Mouse (Mus musculus) retina, adult 2 months (tissue): Measurements from ENCODE around the gene Slc25a3.

Experiments
- DNase-seq: peaks from one replicate; pipeline ENCODE4 v3.0.0-alpha.2; 2012; ENCODE audit warnings: low read depth, low spot score

Gene Slc25a3

DNA sequence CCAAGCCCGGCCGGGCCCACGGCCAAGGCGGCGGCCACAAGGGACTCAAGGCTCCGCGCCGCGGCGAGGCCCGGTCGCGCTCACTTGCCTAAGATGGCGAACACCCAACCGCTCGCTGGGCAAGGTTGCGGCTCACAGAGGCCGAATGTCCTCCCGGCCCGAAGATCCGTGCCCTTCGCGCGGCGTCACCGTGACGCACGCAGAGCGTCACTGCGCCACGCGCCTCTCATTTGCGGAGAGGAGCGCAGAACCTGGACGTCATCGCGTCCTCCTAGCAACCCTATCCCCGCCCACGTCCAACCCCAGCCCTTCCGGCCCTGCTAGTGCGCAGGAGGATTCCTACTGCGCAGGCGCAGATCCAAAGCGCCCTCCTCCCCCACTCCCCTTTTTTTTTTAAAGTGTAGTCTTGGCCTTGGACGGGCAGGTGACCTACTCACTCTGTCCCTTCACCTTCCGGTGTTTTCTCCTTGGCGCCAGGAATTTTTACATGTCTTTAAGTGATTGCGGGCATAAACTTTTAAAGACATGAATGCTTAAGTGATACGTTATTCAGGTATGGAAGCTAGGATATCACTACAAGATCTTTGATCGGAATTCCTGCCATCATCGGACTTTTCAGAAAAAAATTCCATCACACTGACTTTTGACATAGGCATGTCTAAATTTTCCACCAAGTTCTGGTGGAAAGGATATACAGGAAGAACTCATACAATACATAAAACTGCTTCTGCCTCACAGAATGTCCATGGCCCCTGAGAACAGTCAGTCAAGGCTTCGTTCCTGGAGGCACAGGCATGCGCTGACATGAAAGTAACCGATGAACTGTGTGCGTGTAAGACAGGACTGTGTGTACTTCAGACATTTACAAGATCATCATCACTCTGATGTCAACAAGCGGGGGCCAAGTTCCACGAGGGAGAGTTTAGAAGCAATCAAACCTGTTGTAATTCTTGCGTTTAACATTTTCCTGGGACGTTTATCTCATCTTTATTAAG lies at the start of gene Slc25a3:
Gene Slc25a3 (minus strand): TSS at position 232 of the 995 bp plus-strand sequence.
- DNase-seq: peak; percentile 97

DNA sequence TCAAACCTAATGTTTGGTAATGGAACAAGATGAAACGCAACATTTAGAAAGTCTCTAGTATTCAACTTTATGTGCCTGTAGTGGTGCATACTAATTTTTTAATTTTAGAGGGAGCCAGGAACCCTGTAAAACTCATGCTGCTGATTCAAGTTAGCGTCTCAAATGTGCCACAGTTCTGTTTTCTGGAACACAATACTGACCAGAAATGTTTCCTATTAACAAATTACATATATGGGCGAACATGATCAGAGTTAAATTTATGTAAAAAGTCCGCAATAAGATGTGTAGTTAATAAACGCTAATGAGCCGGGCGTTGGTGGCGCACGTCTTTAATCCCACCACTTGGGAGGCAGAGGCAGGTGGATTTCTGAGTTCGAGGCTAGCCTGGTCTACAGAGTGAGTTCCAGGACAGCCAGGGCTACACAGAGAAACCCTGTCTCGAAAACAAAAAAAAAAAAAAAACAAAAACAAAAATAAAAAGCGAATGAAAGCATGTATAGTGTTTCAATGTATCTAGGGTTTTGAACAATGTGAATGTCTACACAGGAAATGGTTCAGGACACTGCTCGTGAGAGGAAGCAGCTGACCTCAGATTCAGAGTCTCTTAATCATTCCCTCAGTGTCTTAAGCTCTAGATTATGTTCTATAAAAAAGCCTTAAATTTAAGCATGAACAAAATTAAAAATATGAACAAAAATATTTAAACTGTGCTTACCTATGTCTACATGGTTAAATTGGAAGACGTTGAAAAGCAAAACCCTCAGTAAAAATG lies 48.7 kb upstream of the Slc25a3 start:
- no peak for DNase-seq

DNA sequence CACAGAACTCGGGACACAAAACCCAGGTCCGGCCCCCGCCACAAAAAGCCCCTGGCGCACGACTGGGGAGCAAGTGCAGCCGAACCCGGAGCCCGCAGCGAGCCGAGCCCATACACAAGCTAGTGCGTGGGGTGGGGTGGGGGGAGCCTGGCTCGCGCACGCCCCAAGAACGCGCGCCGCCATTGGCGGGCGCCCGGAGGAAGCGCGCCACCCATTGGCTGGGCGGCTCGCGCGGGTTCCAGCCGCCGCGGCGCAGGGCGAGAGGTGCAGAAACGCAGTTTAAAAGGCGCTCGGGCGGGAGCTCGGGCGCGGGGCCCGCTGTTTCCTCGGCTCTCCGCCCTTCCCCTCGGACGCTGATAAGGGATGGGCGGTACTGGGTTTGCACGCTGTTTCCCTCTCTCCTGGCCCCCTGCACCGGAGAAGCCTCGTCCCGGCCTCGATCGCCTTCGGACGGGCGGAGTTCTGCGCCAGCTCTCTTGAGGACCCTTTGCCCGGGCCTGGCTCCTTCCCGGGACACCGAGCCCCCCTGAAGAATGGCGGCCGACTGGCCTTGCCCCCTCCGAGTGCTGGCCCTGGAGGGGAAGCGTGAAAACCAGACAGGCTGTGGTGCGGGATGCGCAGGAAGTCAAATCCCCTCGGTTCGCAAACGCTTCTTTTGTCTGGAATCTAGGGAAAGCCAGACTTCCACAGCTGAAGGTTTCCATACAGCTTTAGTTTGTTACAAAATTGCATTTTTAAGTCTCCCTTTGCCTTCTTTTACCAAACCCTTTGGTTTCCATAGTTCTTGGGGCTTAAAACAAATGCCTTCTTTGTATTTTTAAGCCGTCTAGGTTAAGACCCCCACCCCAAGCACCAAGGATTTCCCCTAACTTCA lies 47.8 kb upstream of the Slc25a3 start:
- DNase-seq: peak; percentile 84

DNA sequence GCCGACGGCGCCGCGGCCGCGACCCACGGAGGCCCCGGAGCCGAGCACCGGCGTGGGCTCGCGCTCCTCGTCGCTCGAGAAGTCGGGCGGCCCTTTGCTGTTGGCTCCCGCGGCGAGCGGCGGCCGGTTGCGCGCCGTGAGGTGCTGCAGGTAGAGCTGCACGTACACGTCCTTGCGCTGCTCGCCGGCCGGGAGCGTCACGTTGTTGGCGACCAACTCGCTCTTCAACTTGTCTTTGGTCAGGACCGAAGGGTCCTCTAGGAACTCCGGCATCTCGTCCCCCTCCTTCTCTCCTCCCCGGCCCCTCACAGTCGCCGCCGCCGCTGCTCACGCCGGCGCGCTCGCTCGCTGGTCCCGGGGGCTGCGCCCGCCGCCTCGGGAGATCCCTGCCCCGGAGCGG lies 47.2 kb upstream of the Slc25a3 start:
- no peak for DNase-seq

DNA sequence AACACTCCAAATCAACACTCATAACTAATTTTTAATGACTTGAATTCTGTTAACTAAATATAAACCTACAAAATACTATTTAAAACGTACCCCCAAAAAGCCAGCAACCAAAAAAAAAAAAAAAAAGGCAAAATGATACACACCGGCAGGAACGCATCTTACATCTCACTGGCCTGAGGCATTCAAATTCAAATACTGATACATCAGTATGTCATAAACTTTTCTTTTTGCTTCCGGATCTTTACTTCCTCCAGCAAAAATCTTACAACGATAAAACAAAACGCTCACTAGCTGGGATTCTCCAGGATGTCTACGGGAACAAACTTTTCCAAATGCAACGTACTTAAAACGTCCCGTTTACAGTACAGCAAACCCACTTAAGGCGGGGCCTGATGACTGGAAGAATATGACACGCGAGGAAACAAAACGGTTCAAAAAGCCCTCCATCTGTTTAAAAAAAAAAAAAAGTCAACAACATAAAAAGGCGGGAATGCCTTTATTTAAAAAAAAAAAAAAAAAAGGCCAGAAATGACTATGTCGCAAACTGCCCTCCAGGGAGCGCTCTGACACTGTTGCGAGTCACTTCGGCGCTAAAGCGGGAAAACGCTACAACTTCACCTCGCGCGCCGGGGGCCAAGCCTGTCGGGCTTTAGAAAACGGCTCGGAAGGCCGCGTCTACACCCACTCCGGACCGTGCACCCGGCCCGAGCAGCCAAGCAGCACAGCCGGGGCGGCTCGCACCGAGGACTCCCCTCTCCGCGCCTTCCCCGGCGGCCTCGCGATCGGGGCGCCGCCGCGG lies 46.5 kb upstream of the Slc25a3 start:
- no peak for DNase-seq

DNA sequence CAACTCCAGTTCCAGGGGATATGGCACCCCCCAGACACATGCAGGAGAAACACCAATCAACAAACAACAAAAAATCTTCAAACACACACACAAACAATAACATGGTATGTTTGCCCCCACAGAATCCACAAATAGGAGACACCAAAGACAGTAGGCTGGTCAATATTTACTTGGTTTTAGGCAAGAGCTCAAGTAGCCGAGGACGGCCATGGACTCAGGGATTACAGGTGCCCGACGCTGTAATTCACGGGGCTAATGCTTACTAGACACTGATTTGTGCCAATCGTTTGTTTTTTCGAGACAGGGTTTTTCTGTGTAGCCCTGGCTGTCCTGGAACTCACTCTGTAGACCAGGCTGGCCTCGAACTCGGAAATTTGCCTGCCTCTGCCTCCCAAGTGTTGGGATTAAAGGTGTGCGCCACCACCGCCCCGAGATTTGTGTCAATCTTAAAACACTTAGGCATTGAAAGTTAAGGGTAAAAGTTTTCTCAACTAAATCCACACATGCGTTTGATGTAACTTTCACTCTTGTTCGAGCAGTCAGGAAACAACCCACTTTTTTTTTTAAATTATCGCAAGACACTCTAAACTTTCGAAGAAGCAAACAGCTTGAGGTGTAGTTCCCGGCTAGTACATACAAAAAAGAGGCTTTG lies 45.7 kb upstream of the Slc25a3 start:
- no peak for DNase-seq

DNA sequence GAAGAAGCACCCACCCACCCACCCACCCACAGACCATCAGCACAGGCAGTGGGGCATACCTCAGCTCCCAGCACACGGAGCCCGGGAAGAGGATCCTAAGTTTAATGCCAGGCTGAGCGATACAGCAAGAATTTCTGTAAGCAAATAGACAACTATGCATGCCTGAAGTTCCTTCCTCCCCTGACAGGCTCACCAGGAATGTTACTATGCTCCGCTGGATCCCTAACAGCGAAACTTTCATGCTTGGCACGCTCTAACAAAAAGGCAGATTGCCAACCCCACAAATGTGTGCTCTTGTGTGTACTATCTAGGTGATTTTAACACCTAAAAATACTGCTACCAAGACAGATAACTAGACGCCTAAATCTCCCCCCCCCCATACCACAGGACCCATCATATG lies 43.5 kb upstream of the Slc25a3 start:
- no peak for DNase-seq

DNA sequence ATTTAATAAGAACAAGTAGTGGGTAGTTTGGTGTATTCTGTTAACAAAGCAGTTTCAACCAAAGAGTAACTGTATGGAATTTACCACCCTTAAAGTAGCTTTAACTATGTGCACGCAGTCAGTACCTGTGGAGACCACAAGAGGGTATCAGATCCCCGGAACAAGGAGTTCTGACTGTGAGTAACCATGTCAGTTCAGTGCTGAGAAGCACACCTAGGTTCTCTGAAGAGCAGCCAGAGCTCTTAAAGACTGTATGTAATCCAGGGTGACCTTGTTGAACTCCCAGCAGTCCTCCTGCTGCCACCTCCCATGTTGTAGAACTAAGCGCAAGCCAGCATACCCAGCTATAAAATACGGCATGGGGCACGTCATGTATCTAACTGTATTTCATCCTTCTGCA lies 43.0 kb upstream of the Slc25a3 start:
- DNase-seq: no peak

DNA sequence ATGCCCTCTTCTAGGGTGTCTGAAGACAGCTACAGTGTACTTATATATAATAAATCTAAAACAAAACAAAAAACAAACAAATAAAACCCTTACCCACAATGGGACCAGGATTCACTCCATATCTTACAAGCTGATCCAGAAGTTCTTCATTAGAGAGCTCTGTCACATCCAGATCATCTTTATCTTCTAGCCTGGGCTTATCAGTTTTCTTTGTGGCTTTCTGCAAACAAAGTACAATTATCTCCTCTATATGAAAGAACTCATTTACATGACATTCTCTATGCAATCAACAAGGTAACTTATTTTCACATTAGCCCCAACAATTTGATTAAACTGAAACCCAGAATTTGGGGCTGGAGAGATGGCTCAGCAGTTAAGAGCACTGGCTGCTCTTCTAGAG lies 42.0 kb upstream of the Slc25a3 start:
- DNase-seq: no peak

DNA sequence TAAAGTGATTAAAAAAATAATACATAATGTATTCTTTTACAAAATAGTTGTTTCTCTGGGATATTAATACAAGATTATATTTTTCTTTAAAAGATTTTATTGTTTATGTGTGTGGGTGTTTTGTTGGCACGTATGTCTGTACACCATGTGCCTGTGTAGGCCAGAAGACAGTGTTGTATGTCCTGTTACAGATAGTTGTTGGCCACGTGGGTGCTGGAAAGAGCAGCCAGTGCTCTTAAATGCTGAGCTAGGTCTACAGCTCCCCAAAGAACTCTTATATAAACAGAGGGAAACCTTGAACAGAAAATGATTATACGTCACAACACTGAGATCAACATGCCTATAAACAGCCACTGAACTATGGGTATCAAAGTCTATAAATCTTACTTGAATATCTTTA lies 40.6 kb upstream of the Slc25a3 start:
- no peak for DNase-seq

DNA sequence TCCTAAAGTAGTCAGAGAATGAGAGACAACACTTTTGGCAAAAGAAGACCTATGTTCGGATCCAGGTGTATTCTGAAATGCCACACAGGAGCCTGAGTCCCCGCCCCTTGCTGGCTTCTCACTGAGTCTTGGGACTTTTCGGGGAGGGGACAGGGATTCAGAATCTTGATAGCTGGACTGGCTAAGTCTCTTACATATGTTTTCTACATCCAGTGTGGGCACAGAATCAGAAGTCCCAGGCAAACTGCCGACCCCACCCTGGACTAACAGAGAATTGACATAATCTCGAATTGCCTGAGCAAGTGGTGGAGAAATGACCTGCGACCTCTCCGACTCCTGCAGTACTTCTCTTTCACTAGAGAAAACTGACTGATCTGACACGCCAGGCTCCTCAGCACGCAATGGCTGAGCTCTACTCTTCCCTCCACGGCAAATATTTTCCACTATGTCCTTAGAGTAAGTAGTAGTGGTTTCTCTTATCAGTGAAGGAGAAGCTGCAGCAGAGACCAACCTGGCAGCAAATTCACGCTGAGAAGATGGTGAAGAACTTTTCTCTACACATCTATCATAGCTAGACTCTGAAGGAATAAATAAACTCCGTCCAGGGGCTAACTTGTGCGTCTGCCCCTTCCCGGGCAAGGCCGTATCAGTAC lies 38.8 kb upstream of the Slc25a3 start:
- DNase-seq: no peak

DNA sequence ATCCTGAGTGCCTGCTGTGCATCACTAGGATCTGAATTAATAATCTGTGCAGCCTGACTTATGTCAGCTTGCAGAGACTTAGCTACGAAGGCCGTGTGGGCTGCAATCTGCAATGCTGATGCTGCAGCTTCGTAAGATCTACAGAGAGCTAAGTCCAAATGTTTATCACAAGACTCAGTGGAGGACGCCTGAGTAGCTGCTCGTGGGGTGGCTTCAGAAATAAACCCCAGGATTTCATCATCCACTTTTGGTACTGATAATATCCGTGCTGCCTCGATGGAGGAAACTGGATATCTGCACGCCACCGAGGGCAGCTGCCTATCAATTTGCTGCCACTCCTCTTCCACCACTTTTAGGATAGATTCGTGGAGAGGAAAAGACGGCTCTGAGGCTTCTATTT lies 38.2 kb upstream of the Slc25a3 start:
- no peak for DNase-seq

DNA sequence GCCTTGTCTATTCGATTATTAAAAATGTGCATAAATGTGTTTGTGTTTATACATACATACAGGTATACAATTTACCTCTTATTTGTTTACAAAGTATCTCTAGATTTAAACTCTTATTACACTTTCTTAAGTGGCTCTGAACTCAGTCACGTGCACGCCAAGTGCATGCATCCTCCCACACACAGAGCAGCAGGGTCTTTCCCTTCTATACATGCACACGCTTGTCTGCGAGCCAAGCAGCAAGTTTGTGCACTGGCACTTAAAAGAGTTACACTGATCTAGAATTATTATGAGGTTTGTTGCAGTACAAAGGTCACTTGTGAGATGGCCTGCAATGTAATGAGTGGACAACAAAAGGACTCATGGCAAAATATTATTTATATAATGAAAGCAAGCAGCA lies 37.1 kb upstream of the Slc25a3 start:
- DNase-seq: no peak

DNA sequence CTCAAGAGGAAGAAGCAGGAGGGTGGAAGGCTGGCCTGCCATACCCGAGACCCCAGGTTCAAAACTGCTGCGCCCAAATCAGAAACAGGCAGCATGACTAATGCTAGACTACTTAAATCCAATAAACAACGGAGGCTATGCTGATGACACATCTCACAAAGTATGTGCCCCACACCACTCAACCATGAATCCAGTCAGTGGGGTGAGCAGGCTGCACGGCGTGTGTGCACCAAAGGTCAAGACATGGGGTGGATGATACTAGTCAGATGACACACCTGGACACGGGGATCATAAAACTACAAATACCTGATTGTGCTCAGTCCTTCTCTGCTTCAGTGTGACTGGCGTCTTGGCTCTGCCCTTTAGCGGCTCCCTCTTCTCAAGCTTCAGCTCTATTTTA lies 34.6 kb upstream of the Slc25a3 start:
- no peak for DNase-seq

DNA sequence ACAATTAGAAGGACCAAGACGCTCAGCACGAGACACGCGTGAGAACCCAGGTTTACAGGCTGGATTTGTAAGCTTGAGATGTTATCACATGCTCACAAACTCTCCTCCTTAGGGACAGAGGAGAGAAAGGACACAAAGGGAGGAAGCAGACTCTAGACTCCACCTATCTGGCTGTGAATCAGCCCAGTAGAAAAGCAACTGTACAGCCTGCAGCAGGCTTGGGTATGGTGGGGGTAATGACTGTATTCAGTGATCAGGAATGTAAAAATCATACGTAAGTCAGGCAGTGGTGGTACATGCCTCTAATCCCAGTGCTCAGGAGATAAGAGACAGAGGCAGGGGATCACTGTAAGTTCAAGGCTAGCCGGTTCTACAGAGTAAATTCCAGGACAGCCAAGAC lies 32.5 kb upstream of the Slc25a3 start:
- DNase-seq: no peak

DNA sequence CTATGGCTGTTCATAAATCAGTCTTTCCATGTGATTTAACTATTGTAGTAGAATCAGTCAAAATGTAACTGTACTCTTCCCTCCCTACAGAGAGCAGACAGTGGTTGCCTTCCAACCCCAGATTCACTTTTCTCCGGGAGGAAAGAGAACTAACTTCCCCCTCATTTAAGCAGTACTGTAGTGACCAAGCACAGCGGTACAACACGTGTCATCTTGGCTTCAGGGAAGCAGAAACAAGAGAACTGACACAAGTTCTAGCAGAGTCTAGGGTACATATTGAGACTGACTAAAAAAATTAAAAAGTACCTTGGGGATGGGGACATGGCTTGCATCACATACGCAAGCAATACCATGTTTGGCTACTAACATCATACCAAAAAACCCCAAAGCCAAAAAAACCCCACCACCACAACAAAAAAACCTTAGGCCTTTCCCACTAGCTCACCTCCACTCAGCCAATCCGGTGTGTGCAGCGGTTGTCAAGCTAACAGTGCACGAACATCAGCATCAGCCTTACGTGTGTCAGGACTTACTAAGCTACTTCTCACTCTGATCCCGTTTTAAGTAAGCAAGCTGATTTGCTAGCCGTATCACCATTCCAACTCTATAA lies 30.1 kb upstream of the Slc25a3 start:
- no peak for DNase-seq

DNA sequence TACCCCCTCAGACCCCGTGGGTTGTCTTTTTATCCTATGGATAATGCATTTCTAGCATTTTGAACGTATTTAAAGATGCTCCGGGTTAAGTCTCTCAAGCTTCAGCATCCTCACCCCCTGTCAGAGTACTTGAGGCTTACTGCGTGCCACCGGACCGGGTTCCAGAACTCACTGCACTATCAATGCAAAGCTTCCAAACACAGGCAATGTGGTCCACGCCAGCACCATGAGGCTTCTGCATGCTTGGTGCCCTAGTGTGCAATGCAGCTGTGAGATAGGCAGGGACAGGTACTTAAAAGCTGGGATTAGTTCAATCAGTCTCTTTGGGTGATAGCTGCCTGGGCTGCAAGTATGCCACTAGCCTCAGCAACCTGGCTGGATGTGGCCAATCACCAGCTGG lies 21.6 kb upstream of the Slc25a3 start:
- no peak for DNase-seq

DNA sequence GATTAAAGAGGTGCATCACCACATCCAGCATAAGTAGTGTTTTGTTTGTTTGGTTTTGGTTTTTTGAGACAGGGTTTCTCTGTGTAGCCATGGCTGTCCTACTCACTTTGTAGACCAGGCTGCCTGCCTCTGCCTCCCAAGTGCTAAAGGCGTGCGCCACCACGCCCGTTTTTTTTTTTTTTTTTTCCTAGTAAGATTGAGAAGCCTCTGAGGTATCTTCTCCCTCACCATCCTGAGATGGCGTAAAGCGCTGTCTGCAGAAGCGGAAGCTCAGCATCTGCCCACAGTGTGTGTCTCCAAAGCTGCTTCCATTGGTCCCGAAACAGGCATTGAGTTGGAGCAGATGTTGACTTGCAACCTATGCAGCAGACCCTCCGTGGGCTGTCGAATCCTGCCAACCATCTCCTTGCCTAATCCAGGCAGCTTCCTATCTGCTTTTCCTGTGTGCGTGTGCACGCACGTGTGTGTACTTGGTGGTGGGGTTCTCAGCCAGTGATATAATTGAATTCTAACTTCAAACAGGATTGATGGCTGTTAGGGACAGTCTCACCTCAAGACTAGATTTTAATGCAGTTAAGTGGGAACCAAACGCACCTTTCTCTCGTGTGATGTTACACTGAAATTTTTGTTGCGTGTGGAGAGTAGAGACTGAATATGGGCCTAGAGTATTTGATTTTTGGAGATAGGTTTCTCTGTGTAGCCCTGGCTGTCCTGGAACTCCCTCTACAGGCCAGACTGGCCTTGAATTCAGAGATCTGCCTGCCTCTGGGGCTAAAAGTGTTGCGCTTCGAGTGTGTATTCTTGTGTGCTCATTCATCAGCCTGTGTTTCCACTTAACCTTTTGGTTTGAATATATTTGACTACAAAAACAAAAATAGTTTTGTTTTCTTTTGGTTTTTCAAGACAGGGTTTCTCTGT lies 19.7 kb upstream of the Slc25a3 start:
- DNase-seq: no peak
